Mouse (Mus musculus): ENCODE results near the gene Fblim1.

- TF ChIP-seq CTCF (conservative IDR thresholded peaks at IDR 0.05; ENCODE audit: low read length) (no peak), NANOG (IDR thresholded peaks at IDR 0.05; ENCODE audit: borderline replicate concordance, low read length) (no peak)
Observed at GRCm38 (mm10) chr4:141641961-141642811, 36.3 kb upstream of the Fblim1 start.

All from E14TG2a.4 (cell line).